Mouse (Mus musculus): ENCODE data around the gene Tmem132b.

Gene Tmem132b

DNA sequence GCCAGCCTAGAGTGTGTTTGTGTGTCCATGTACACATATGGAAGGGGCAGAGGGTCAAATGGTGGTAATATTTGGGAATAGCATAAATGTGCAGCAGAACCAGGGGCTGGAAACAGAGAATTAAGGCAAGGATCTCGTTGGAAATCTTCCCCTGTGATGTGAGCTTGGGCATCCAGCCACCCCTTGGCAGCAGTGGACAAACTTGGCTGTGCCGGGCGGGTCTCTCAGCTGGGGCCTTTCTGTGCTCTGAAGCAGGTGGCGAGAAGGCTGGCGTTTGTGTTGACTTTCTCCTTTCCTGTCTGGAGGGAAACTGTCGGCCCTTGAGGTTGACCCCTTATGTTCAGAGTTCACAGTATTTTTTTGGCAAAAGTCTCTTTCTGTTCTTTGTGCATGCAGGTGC, 235.4 kb downstream of the Tmem132b start:
- in situ Hi-C loops (cut with MboI, MseI), result no loop called here

DNA sequence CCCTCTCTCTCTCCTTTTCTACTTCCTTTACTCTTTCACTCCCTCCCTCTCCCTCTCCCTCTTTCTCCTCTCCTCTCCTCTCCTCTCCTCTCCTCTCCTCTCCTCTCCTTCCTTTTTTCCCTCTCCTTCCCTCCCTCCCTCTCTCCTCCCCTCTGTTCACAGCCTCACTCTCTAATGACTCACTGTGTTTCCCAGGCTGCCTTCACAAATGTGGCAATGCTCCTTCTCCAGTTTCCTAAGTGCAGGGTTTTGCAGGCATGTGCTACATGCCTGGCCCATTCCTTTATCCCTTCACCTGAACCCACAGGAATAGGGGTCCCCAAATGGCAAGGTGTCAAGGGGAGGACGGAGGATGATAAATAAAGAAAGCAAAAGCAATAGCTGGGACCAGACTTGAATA, 236.4 kb downstream of the Tmem132b start:
- in situ Hi-C loops (cut with MboI, MseI), result no loop called here

DNA sequence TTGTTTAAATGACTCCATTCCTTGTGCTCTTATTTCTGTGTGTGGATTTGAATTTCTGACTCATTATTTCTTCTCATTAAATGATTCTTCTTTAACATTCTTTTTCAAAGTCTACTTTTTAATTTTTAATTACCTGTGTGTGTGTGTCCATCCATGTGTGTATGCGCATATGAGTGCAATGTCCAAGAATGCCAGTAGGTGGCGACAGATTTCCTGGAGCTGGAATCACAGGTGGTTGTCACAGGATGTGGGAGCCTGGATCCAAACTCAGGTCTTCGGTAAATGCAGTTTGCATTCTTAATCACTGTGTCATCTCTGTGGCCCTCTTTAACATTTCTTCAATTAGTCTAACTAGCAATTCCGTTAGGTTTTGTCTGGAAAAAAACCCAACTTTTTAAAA, 240.7 kb downstream of the Tmem132b start:
- in situ Hi-C loops (cut with MboI, MseI), result no loop called here

DNA sequence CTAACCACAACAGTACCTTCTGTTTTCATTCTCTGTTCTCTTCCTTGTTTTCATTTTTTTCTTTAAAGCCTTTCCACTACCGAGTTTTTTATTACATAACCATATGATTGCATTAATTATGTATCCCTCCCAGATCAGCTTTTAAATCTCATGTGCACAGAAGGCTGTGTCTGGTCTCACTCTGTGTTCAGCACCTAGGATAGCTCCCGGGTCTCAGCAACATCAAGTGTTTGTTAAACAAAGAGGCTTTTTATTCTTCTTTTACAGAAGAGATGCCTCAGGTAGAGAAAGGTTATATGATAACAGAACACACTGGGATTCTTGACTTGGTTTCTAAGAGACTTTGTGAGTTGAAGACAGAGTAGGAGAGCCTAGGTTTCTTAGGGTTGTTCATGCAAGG, 241.2 kb downstream of the Tmem132b start:
- in situ Hi-C loops (cut with MboI, MseI), result no loop called here

DNA sequence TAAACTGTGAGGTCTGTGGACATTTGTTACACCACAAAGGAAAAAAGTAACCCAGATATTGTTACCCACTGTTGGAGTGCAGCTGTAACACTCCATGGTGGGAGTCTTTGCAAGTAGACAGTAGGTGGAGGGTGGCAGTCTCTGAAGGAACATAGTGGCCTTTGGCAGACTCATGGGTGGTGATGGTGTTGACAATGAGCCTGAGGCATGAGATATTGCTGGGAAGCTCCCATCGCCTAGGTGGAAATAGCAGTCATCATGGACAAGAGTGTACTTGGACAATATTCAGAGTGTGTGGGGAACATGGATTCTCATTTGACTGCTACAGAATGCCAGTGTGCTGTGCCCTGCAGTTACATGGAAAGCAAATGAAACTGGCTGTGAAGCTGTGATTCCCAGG, 248.8 kb downstream of the Tmem132b start:
- in situ Hi-C loops (cut with MboI, MseI), result no loop called here

DNA sequence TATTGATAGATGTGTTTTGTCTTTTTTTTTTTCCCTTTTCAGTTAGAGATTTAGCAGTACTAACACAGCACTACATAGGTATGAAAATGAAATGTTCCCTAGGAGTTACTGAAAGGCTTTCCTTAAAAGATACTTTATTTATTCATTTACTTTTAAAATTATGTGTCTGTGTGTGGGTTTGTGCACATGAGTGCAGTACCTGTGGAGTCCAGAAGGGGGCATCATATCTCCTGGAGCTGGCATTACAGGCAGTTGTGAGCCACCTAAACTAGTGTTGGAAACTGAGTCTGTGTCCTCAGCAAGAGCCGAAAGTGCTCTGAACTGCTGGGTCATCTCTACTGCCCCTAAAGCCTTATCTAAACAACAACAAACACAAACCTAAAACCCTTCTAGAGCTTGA, 261.1 kb downstream of the Tmem132b start:
- in situ Hi-C loops (cut with MboI, MseI), result no loop called here

DNA sequence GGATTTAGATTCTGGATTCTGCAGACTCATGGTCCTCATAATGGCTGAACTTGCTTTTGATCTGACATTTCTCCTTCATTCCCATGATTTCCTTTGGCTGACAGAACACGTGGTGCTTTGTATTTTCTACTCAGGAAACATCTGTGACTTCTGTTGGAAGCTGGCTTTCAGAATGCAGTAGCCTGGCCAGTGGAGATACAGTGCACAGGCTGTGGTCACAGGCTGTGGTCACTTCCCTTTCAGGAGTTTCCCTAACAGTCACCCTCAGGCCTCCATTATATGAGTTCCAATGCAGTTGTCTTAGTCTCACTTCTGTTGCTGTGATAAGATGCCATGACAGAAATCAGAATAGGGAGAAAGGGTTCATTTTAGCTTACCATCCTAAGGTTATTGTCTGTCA, 262.7 kb downstream of the Tmem132b start:
- in situ Hi-C loops (cut with MboI, MseI), result no loop called here

DNA sequence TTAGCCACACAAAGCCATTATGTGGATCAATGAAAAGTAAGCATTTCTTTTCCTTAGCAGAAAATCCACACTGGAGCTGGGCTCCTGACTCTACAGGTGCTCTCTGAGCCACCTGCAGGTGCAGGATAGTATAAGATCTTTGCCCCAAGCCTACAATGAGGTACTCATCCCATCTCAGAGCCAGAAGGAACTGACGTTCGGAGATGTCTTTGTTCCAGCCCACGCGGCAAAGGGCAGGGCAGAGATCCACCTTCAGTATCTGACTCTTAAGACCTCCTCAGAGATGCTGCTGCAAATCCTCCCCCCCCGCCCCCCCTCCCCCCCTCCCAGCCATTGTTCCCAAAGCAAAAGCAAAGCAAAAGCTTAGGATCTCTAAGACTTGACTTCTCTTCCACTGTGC, 268.0 kb downstream of the Tmem132b start:
- in situ Hi-C loops (cut with MboI, MseI), result no loop called here

DNA sequence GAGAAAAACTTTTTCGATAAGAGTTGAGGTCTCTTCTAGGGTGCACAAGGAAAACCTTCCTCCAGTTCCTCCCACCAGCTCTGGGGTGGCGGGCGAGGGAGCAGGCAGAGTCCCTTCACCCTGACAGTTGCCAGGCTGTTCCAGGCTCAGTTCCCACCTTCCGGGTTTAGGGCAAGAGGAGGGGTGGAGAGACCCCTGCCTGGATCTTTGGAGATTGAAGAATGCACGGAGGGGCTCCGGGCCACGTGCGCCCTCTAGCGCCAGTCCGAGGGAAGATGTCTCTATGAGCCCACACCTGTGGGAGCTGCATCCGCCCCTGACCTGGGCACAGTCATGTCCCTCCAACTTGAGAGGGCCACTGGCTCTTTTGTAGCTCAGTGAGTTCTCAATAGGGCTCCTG, 268.5 kb downstream of the Tmem132b start:
- in situ Hi-C loops (cut with MboI, MseI), result no loop called here

DNA sequence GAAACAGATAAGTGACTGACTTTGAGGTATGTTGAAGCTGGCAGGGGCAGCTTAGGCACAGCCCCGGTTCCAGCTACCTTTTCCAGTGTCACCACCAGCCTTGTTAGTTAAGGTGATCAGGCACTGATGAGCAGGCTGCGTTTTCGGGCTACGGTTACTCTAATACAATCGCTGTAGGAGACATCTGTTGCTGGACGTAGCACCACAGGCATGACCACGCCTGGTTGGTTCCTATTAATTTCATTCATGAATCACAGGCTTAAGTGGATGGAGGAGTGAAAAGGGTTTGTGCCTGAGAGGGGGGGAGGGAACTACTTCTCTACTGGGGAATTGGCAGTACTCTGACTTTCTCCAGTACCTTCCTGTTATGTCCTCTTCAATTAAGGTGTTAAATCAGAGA, 271.2 kb downstream of the Tmem132b start:
- in situ Hi-C loops (cut with MboI, MseI), result no loop called here

DNA sequence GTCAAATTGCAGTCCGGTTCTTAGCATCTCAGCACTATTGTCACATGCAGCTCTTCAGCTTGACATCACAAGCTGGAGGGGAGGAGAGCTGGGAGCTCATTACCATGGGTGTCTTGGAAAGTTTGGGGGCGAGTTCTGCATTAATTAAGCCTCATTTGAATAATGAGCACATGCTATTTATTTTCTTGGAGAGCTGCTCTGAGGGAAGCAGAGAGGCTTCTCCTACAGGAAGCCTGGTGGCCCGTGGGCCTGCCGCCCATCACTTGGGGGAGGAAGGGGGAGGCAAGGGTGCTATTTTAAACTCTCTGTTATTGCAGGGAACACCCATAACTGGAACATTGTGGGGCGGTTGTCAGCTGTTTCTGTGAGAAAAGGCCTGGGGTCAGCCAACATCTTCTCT, 273.8 kb downstream of the Tmem132b start:
- in situ Hi-C loops (cut with MboI, MseI), result no loop called here

DNA sequence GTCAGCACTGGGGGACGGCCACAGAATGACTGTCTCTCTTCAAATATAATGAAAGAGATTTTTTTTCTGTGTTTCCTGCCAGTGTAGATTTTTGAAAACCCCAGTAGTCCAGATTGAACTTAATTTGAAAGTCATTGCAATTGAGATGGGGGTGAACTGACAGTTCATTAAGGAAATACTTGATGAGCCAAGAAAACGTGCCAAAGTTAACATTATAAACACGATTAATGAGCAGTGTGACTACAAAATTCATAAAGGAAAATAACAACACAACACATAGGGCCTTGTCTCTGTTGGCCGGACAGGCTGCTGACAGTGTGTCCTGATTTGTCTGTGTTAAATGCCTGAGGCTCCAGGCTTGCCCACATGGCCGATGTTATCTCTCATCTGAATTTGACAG, 276.3 kb downstream of the Tmem132b start:
- in situ Hi-C loops (cut with MboI, MseI), result no loop called here

DNA sequence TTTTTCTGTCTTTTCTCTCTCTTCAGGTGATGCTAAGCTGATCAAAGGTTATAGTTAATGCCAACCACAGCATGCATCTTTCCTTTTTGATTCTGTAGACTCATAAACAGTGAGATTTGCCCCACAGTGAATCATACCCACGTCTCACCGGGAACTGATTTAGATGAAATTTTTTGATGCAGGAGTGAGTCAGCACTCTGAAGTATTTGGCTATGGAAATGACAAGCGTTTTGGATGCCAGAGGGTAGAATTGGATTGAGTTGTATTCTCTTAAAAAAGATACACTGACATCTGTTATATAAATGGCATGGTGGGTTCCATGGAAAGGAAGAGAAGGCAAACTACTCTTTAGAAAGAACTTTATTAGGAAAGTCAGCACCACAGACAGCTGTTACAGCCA, 297.8 kb downstream of the Tmem132b start:
- in situ Hi-C loops (cut with MboI, MseI), result no loop called here

DNA sequence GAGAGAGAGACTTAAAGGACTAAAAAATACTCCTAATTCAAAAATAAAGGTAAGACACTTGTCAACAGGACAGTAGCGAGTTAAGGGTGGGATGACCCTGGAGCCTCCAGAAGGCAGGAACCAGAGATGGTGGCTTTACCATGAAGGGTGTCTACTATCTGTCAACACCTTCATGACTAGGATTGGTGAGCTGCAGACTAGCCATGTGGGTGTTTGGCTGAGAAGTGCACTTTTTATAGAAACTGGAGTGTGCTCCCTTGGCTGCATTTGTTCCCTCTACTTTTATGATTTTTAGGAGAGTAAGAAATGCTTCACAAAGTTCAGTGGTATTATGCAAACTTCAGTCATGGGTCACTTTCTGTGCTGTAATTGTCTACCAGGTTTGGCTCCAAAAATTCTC, 304.3 kb downstream of the Tmem132b start:
- in situ Hi-C loops (cut with MboI, MseI), result no loop called here

DNA sequence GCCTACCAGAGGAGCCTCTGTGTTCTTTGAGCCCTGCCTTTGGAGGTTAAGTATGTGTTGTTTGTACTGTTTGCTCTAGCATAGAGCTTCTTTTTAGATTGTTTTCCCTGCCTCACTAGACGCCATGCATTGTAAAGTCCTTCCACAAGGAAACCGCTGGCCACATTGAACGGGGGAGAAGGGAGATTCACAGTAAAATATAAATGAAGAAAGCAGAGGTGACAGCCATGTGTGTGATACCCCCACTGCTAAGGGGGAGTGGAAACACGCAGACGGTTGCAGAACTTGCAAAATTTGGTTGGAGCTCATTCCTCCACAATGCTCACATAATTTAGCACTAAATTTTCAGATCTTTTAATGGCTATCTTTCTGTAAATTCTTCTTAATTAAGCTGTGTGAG, 305.2 kb downstream of the Tmem132b start:
- in situ Hi-C loops (cut with MboI, MseI), result no loop called here

Data from T-helper 1 cell (primary cell).